Mouse (Mus musculus) R1 (cell line): ENCODE results near the gene Phip.

Experiments used
- DNase-seq: peaks from one replicate; pipeline ENCODE4 v3.0.0-alpha.2; 2018; ENCODE audit warnings: low read depth, low spot score

Phip gene

GRCm38 (mm10) chr9:82975342-82976215 is at the start of gene Phip:
Phip (minus strand) TSS chr9:82975516.
- peak; percentile 92 for DNase-seq

- no peak for DNase-seq
Measured at GRCm38 (mm10) chr9:83023724-83024123, 48.4 kb upstream of the Phip start.

GRCm38 (mm10) chr9:83014516-83014915 is 39.2 kb upstream of the Phip start:
- no peak for DNase-seq

- DNase-seq: no peak
Measured at GRCm38 (mm10) chr9:83008306-83008705, 33.0 kb upstream of the Phip start.

- no peak for DNase-seq
Measured at GRCm38 (mm10) chr9:83001342-83001741, 26.0 kb upstream of the Phip start.

- DNase-seq: no peak
Measured at GRCm38 (mm10) chr9:82997765-82998500, 22.6 kb upstream of the Phip start.

GRCm38 (mm10) chr9:82976936-82977335 is 1.6 kb upstream of the Phip start:
- DNase-seq: peak; percentile 10

- no peak for DNase-seq
Measured at GRCm38 (mm10) chr9:82976219-82976618, 903 bp upstream of the Phip start.

GRCm38 (mm10) chr9:82974962-82975341 is 364 bp downstream of the Phip start:
- no peak for DNase-seq

GRCm38 (mm10) chr9:82974187-82974861 is 992 bp downstream of the Phip start:
- DNase-seq: peak; percentile 93

- peak; percentile 8 for DNase-seq
Measured at GRCm38 (mm10) chr9:82973321-82973892, 1.9 kb downstream of the Phip start.

- peak; percentile 31 for DNase-seq
Measured at GRCm38 (mm10) chr9:82971433-82971832, 3.9 kb downstream of the Phip start.

GRCm38 (mm10) chr9:82967076-82967621 is 8.2 kb downstream of the Phip start:
- DNase-seq: no peak

- no peak for DNase-seq
Measured at GRCm38 (mm10) chr9:82963981-82964380, 11.3 kb downstream of the Phip start.

- no peak for DNase-seq
Measured at GRCm38 (mm10) chr9:82961352-82961751, 14.0 kb downstream of the Phip start.

- DNase-seq: no peak
Measured at GRCm38 (mm10) chr9:82955267-82955666, 20.0 kb downstream of the Phip start.

- no peak for DNase-seq
Measured at GRCm38 (mm10) chr9:82952330-82952729, 23.0 kb downstream of the Phip start.

GRCm38 (mm10) chr9:82951435-82952004 is 23.8 kb downstream of the Phip start:
- DNase-seq: no peak

GRCm38 (mm10) chr9:82907246-82907645 is 68.1 kb downstream of the Phip start:
- DNase-seq: no peak

- no peak for DNase-seq
Measured at GRCm38 (mm10) chr9:82888645-82889044, 86.7 kb downstream of the Phip start.

- peak; percentile 52 for DNase-seq
Measured at GRCm38 (mm10) chr9:82884177-82884576, 91.1 kb downstream of the Phip start.
